Mouse (Mus musculus): Measurements from ENCODE around the gene Cd9.

The Cd9 gene

DNA sequence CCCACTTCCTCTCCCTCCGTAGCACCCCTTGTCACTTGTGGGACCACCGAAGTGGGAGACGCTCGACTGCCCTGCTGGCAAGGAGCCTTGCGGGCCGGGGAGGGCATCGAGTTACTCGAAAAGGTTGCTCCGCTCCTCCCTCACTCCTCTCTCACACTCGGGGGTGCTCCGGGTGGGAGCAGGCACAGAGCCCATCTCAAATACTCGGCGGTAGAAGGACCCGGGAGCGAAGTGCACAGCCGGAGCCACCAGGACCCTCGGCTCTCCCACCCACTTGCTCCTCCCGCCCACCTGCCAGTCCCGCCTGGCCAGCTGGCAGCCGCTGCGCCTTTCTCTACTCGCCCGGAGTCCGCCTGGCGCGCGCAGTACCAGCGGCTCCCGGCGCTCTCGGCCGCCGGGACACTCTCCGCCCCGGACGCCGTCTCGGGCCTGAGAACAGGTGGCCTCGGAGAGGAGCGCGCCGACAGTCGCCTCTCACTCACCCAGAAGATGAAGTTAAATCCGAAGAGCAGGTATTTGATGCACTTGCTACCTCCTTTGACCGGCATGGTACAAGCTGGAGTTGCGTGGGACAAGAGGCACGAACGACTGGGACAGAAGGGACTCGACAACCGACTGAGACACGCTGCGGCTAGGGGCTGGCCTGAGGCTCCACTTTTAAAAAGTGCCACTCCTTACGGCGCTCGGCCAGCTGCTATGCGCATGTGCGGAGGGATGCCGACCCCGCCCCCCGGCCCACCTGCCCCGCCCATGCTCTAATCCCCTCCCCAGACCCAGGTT, at the start of gene Cd9:
Gene Cd9 (minus strand): TSS at position 700 of the 780 bp plus-strand sequence.
- DNase-seq (ENCODE audit: low spot score): peak; percentile 46

DNA sequence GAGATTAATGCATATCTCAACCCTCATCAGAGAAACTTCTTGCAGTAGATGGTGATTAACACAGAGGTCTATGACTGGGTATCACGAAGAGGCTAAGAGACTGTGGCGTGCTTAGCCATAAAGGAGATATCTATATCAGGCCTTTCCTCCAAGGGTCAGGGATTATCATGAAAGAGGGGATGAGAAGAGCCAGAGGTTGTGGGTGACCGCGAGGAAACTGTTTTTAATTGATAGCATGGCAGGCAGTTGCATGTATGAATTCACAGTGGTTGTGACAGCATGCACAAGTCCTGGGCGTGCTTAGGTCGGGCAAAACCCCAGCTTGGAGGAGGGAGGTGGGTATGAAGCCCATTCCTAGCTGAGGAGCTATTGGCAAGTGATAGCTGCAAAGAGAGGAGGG, 46.7 kb upstream of the Cd9 start:
- DNase-seq (ENCODE audit: low spot score): no peak

DNA sequence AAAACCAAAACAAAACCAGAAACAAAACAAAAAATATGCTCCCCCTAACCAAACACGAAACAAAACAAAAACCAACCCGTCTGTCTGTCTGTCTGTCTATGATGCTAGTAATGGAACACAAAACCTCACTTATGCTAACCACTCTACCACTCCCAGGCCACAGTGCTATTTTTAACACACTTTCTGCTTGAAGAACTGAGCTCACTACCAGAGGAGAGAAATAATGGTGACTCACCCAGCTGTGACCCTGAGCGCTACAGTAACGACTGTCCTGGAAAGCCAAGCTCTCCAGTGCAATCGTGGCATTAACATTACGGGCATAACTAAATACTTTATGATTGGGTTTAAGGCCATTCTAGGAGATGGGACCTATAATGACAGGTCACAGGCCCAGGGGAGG, 46.2 kb upstream of the Cd9 start:
- DNase-seq (ENCODE audit: low spot score): no peak

DNA sequence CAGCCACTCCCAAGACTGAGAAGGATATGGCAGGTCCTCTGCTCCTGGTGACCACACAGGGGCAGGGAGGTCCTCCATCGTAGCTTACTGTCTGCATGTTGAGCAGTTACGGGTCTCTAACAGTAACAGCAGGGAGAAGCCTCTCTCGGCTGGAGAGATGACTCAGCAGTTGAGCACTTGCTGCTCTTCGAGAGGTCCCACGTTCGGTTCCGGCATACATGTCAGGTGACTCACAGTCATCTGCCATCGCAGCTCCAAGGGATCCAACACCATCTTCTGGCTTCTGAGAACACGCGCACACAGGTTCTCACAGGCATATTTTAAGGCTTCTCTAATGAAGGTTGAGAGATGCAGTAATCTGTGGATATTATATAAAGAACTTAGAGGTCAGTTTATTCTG, 45.6 kb upstream of the Cd9 start:
- no peak for DNase-seq (ENCODE audit: low spot score)

DNA sequence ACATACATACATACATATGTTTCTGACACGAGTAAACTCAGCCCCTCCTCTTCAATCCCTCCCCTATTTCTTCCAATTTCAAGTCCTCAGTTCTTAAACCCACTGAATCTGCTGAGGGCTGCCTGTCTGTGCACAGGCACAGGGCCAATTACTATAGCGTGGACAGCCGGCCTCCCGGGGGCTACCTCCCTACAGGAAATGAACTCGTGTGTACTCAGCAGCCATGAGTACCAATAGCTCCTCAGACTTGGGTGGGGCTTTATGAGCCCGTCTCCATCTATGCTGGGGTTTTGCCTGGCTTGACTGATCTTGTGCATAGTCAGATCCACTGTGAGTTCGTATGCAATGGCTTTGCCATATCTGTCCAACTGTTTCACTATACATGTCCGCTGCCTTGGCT, 44.8 kb upstream of the Cd9 start:
- DNase-seq (ENCODE audit: low spot score): no peak

DNA sequence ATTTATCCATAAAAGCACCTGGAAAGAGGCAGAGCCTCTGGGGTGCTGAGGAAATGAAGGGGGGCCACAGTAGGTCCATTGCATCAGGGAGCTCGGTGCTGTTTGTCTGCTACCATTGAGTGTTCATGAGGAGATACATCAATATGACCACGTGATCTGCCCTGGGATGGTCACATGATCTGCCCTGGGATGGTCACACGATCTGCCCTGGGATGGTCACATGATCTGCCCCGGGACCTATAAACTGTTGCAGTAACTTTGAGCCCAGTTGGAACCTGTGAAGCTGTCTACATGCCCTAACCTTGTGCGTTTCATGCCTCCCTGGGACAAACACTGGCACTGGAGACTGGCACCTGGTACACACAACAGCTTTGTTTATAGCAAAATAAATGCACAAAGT, 43.9 kb upstream of the Cd9 start:
- no peak for DNase-seq (ENCODE audit: low spot score)

DNA sequence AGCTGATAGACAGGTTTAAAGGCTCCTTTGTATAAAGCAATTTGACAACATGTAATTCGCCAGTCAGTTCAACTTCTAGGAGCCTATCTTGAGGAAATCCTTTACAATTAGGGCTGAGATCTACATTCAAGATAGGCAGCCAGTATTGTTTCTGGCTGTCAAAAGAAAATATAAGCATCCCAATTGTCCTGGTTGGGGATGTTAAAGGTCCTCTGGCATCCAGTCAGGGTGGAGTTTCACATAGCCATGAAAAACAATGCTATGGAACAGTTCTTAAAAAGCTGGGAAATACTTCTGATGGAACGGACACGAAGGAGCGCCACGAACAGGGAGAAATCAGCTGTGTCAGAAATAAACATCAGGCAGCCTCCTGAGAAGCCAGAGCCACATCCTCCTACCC, 40.4 kb upstream of the Cd9 start:
- DNase-seq (ENCODE audit: low spot score): no peak

DNA sequence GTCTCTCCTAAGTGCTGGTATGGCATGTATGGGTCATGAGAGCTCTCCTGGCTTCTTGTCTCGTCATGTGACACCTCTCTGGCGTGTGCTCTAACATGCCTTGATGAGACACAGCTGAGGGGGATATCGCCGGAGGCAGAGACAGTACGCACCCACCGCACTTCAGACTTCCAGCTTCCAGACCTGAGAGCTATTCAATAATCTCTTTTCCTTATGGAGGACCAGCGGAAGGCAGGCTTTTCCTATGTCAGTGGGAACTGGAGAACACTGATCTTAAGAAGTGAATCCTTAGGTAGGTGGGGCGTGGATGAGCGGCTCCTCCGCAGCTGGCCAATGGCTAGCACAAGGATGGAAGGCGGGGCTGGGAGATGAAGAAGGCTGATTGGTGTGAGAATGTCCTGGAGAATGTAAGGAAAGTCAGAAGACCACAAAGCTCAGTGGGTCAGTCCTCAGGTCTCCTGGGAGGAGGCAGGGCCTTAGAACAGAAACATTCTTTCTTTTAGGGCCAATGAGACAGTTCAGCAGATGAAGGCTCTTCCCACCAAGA, 38.6 kb upstream of the Cd9 start:
- no peak for DNase-seq (ENCODE audit: low spot score)

DNA sequence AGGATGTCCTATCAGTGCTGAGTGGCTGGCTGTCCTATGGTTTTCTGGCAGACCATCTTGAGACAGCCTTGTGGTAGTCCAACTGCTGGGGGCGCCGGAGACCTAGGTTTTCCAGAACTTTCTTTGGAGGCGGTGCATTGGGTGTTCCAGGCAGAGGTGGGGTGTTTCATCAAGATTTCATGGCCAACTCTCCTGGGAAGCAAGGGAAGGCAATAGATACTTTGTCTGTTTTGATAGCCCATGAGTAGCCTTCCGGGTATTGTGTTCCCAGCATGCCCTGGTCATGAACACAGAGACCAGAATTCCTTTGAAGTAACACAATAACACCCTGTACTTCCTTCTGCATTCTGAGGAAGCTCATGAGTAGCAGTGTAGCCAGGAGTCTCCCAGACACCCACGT, 34.9 kb upstream of the Cd9 start:
- no peak for DNase-seq (ENCODE audit: low spot score)

DNA sequence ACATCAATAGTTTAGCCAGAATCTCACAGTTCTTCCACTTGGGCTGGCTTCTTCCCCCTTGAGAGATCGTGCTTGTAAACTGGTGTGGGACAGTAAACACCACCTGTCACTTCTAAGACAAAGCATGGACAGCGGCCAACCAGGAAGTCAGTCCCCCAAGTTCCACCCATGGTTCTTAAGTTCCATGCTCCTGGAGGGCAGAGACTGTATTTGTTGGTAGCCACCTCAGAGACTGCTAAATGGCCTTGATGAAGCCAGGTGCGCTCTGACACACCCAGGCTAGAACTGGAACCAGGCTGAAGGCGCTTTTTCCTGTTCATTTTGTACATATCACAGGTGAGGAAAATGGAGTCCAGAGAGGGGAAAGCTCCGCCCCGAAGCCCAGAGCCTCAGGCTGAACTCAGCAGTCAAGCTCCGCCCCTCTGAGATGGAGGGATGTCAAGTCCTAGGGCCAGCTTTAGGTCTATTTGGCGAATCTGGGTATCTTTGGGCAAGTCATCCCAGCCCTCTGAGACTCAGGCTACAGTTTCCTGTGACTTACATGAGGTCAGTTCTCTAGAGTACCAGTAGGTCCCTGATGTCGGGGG, 34.1 kb upstream of the Cd9 start:
- DNase-seq (ENCODE audit: low spot score): no peak

DNA sequence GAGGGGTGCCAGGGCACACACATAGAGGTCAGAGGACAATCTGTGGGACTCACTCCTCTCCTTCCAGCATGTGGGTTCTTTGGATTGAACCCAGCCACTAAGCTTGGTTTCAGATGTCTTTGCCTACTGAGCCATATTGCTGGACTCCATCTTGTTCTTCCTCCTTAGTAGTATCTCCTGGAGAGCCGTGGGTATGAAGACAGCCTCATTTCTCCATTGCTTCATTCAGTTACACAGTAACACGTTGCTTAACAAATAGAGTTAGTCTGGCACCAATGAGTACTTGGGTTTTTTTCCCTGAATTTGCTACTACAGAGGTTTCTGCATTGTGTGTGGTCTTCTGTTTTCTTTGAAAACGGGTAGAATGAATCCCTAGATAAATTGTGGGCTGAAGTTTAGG, 31.5 kb upstream of the Cd9 start:
- no peak for DNase-seq (ENCODE audit: low spot score)

DNA sequence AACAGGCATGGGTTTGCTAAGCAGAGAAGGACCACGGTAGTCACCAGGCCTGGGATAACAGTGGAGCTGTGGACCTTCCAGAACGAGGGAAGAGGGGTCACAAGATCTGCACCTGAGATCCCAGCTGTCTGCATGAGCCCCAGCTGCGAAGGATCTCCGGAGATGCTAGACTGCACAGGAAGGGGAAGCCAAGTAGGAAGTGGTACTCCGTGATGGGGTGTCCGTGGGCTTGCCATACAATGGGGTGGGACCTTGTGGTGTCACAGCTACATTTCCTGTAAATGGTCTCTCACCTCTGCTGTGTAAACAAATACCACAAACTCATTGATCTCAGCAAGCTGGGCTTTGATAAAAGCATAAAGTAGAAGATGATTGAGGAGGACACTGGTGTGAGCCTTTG, 29.4 kb upstream of the Cd9 start:
- no peak for DNase-seq (ENCODE audit: low spot score)

DNA sequence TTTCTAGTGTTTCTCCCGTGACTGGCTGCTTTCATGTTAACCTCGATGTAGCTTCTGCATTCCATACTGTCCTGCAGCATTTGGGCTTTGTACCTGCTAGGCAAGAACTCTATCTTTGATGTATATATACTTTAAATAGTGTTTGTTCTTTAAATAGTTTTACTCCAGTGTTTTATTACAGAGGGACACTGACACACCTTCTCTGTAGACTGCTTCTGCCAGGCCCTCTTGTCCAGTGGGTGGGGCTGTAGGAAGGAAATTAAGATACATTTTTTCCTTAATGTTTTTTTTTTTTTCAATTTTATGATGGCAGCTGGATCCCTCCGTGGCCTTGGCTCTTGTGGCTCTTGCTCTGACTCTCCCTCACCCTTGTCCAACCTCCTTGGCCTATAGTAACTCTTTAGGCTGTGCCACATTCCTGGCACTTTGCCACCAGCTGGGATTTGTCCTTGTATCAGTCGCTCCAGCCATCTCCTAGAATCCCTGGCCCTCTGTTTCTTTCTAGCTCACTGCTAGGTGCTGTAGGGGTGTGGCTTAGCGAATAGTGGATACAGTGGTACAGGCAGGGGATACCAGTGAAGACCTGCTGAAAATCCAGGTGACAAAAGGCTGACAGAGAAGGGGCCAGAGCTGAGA, 27.1 kb upstream of the Cd9 start:
- peak; percentile 23 for DNase-seq (ENCODE audit: low spot score)

DNA sequence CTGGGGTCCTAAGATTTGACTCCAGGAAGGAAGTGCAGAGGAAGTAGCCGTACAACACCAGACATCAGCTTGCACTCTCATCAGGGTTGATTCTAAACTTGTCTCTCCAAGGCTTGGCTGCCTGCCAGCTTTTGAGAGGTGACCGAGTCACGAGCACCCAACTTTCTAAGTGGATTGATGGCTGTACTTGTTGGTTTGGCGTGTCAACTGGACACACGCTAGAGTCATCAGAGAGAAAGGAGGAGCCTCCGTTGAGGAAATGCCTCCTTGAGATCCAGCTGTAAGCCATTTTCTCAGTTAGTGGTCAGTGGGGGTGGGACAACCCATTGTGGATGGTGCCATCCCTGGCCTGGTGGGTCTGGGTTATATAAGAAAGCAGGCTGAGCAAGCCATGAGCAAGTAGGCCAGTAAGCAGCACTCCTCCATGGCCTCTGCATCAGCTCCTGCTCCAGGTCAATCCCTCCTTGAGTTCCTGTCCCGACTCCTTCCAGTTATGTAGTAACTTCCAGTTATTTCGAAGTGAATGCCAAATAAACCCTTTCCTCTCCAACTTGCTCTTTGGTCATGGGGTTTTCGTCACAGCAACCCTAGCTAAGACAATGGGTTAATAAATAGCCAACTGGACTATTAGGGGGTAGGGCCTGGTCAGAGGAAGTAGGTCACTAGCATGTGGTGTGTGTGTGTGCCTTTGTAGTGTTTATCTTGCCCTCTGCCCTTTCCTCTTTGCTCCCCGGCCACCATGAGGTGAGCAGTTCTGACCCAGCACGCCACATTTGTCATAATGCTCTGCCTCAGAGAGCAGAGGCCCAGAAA, 21.1 kb upstream of the Cd9 start:
- no peak for DNase-seq (ENCODE audit: low spot score)

DNA sequence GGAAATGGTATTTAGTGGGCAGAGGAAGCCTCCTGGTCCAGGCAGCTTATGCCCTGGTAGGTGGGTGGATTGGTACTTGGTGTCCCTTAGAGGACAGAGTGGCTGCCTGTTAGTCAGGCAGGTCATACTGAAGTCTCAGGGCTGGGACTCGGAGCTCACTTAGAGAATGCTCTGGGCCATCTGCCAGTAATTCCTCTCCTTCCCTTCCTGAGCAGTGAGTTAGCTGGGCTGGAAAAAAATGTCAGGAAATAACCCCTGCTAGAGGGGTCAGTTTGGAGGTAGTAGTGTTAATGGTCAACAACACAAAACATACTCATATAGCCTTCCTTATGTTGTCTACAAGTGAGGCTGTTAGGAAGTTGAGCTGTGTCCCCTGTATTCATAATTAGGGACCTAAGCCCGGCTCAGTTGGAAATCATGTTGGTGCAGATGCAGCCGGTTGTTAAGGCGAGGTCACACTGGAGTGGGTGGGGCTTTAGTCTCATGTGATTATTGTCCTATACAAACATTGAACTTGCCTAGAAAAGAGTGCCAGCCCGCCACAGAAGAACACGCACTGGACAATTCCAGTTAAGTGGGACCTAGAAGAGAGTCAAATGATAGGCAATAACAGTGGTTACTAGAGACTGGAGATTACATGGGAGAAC, 18.5 kb upstream of the Cd9 start:
- DNase-seq (ENCODE audit: low spot score): peak; percentile 72

DNA sequence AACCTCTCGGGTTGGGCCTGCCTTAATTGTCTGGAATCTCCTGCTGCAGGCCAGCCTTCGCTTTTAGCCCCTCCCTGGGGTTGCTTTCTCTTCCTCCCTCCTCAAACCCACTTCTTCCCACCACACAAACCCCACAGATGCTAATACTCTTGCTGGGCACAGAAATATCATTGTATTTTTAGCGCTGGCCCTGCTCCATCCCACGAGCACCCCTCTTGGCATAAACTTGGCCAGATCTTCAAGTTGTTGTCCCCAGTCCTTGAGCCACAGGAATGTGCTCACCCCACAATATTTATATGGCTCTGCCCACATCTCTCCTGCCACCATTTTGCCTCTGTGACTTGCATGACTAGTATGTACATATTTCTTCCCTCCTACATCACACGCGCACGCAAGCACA, 16.6 kb upstream of the Cd9 start:
- no peak for DNase-seq (ENCODE audit: low spot score)

DNA sequence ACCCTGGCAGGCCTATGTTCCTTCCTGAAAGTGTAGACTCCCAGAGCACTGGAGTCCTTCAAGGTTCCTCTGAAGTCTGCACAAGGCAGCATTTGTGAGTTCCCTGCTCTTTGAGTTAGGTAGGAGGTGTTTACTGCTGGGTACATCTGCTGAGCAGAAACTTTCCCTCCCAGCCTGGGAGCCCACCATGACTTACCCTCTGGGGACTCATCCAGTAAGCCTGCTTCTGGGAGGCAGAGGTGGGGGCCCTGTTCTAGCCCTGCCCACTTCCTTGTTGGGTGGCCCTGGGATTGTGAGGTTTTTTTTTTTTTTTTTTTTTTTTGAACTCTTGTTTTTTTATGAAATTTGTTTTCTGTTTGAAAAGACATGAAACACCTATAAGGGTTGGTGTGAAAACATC, 16.1 kb upstream of the Cd9 start:
- DNase-seq (ENCODE audit: low spot score): no peak

DNA sequence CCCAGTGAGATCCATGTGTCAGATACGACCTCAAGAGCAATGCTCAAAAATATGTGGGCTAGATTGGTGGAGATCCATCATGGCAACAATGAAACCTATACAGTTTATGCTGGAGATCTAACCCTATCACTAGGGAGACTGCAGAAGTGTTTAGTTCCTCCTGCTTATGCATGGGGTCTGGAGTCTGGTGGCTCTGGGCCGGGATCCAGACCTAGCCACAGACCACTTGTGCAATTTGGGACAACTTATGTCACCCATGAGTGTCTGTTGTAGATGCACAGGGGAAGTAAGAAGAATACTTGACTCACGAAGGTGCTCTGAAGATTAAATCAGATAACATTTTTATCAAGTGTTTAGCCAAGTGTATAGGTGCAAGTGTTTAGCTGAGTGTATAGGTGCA, 15.2 kb upstream of the Cd9 start:
- DNase-seq (ENCODE audit: low spot score): no peak

DNA sequence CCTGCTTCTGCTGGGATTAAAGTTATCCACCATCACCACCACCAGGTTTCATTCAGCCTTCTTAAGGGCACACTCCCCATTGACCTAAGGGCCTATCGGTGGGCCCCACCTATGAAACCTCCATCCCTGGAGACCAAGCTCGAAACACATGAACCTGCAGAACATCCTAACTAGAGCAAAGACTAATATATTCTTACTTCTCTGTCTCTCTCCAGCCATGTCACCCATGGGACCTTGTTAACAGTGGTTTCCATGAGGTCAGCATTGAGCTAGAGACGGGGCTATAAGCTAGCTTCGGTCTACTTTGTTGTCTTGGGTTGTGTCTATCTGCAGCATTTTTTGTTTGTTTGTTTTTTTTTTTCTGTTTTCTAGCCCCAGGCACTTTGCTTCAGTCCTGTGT, 11.8 kb upstream of the Cd9 start:
- no peak for DNase-seq (ENCODE audit: low spot score)

DNA sequence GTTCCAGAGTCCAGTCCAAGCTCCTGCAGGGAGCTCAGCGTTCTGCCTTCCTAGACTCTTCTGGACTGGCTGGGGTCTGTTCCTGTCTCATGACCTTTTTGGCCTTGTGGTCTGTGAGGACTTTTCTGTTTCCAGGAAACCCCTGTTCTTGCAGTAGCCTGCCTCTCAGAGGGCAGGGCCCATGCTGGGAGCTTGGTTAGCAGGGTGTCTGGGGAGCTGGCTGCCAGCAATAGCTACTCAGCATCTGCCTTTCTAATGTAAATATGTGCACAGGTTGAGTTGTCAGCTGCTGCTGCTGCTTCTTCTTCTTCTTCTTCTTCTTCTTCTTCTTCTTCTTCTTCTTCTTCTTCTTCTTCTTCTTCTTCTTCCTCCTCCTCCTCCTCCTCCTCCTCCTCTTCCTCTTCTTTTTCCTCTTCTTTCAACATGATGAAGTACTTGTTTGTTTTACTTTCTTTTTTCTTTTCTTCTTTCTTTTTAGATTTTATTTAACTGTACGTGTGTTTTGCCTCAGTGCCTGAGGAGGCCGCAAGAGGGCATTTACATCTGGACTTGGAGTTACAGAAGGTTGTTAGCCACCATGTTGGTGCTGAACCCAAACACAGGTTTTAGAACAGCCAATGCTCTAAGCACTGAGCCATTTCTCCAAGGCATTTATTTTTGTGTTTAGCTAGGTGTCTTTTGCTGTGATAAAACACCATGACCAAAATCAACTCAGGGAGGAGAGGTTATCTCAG, 10.2 kb upstream of the Cd9 start:
- DNase-seq (ENCODE audit: low spot score): no peak

DNA sequence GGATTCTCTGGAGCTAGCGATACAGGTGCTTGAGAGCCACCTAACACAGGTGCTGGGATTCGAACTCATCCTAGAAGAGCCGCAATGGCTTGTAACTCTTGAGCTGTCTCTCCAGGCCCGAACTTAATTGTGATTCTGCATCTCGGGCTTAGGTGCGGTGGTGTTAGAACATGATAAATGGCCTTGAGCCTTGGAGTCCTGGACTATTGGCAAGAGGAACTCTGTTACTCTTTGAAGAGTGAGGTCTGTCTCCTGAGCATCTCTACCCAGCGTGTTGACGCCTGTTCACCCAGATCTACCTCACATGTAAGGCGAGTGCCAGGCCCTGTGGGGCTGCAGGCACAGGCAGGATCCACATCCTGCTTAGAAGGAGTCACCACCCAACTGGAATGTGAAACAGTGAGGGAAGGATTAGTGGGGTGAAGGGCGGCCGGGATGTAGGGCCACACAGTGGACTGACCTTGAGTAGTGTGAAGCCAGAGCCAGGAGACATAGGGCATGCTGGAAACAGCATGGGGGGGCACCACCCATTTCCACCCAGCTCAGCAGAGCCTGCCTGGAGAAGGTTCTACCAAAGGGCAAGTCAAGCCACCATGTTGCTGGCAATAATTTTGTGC, 8.7 kb upstream of the Cd9 start:
- DNase-seq (ENCODE audit: low spot score): no peak

Measured in adipocyte (in vitro differentiated cells).